Mouse (Mus musculus): ENCODE data around the gene Mrto4. TPM values are rescaled to one million over a fixed set of nuclear protein-coding genes. Genes with fewer than 3 reads are reported as not detected.

Gene Mrto4
- total RNA-seq, 2 experiments from 2014 or later: 45.5 to 50.6 TPM

DNA sequence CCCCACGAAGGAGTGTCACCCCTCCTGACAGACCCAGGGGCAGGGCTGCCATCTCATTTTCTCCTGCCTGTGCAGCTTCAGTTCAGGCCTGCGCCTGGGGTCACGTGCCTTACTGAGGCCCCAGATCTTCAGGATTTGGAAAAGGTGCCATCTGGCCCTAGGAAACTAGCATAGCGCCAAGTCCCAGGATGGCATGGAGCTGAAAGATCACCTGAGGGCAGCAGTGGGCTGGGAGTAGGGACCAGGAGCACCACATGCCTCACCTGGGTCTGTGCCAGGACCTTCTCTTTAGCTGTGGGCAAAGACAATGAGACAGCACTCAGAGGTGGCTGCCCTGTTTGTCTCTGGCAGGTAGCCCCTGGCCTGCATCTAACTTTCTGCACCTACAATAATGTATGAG lies 54.8 kb downstream of the Mrto4 start:
- no peak for DNase-seq (ENCODE audit: extremely low spot score in 1 of 2, low spot score in 1 of 2)

Small RNA genes within 50 kb of the gene (microRNA-seq; reads per million reads assigned to microRNA genes)
- 0 reads per million in 2 experiments for gene Gm24245
- gene Gm25732: 0.18 to 0.80 reads per million in 2 experiments

Other genes starting within 250 kb of the Mrto4 start
- gene Minos1, start 221.5 kb downstream of the Mrto4 start, total RNA-seq (2021): 100 to 1,000 TPM; 186 to 223 TPM
- gene Capzb, start 159.7 kb downstream of the Mrto4 start, total RNA-seq (2021): 100 to 1,000 TPM; 444 to 476 TPM
- 10 to 100 TPM; 11.6 to 12.3 TPM for gene Pqlc2, start 41.9 kb downstream of the Mrto4 start, total RNA-seq (2021)
- 10 to 100 TPM; 30.5 to 37.9 TPM for gene Akr7a5, start 41.8 kb downstream of the Mrto4 start, total RNA-seq (2021)
- 10 to 100 TPM; 83.0 to 86.7 TPM for gene Emc1, start within 50 bp of the Mrto4 start, total RNA-seq (2021)
- 100 to 1,000 TPM; 132 to 174 TPM for gene Ubr4, start within 50 bp of the Mrto4 start, total RNA-seq (2021)
- 10 to 100 TPM; 15.3 to 16.3 TPM for gene Iffo2, start 178.0 kb upstream of the Mrto4 start, total RNA-seq (2021)